Mouse (Mus musculus) CH12.LX (cell line): ENCODE data around the gene Pde6d. TPM values are rescaled to one million over a fixed set of nuclear protein-coding genes. Genes with fewer than 3 reads are reported as not detected.

Source experiments
- DNase-seq: peaks from one replicate; pipeline ENCODE4 v3.0.0-alpha.2; 2013; ENCODE audit errors: extremely low read depth
- H3K27ac ChIP-seq: 2 replicates; pipeline ENCODE4 v1.5.1; 2012; ENCODE audit warnings: low read depth, mild to moderate bottlenecking, control low read depth, moderate library complexity; ENCODE audit not compliant: insufficient read depth
- H3K27me3 ChIP-seq: replicated peaks from 2 replicates; pipeline ENCODE3; 2012; ENCODE audit warnings: inconsistent platforms
- H3K36me3 ChIP-seq, 2 experiments: replicated peaks in 1 of 2; 2 replicates each; pipeline versions ENCODE3 to v1.6.1; 2012; ENCODE audit warnings: inconsistent platforms in 1 of 2, low read length in 1 of 2, mild to moderate bottlenecking in 1 of 2, mixed read lengths in 1 of 2, moderate library complexity in 1 of 2; ENCODE audit not compliant: control insufficient read depth in 1 of 2, insufficient read depth in 1 of 2
- H3K4me1 ChIP-seq, 2 experiments: 2 replicates each; pipeline ENCODE4 v1.6.1; 2012; ENCODE audit warnings: inconsistent platforms in 1 of 2, moderate library complexity in 1 of 2; ENCODE audit not compliant: insufficient read depth in 2 of 2, control insufficient read depth in 1 of 2
- H3K4me2 ChIP-seq: 2 replicates; pipeline ENCODE4 v1.6.1; 2012; ENCODE audit warnings: low read depth, mild to moderate bottlenecking, control low read depth; ENCODE audit not compliant: poor library complexity, insufficient read depth, severe bottlenecking
- H3K4me3 ChIP-seq, 3 experiments: fragments of 150-350 bp in 1 of 3; sonication (generic) in 1 of 3; replicated peaks in 1 of 3; 2 replicates each; pipeline versions ENCODE3 to v1.5.1; 2011 to 2012; ENCODE audit warnings: low read depth in 2 of 3, low read length in 2 of 3, mild to moderate bottlenecking in 2 of 3, moderate library complexity in 2 of 3, control low read depth in 1 of 3, improper control_type of control experiment in 1 of 3, inconsistent platforms in 1 of 3, mixed read lengths in 1 of 3; ENCODE audit not compliant: poor library complexity in 1 of 3
- H3K79me2 ChIP-seq: replicated peaks from 2 replicates; pipeline ENCODE4 v1.6.1; 2012; ENCODE audit warnings: mild to moderate bottlenecking, moderate library complexity; ENCODE audit not compliant: control insufficient read depth, poor library complexity, insufficient read depth, severe bottlenecking; ENCODE audit errors: extremely low read depth
- H3K9ac ChIP-seq: 2 replicates; pipeline ENCODE4 v1.6.1; 2012; ENCODE audit warnings: low read depth, mild to moderate bottlenecking, control low read depth, moderate library complexity; ENCODE audit not compliant: insufficient read depth
- H3K9me3 ChIP-seq: replicated peaks from 2 replicates; pipeline ENCODE3; 2012; ENCODE audit warnings: low read length, inconsistent platforms, mixed read lengths
- BHLHE40 ChIP-seq: IDR thresholded peaks from 2 replicates; pipeline ENCODE4 v1.6.1; 2011; ENCODE audit warnings: mild to moderate bottlenecking, low read depth, low read length, improper control_type of control experiment
- CHD2 ChIP-seq: IDR thresholded peaks from 2 replicates; pipeline ENCODE4 v1.6.1; 2011; ENCODE audit warnings: low read length, improper control_type of control experiment
- CTCF ChIP-seq, 2 experiments: IDR thresholded peaks in 1 of 2; conservative IDR thresholded peaks in 1 of 2; 2 replicates each; pipeline ENCODE4 v1.5.1; 2011 to 2012; ENCODE audit warnings: low read depth in 2 of 2, low read length in 2 of 2, improper control_type of control experiment in 1 of 2, inconsistent platforms in 1 of 2, mild to moderate bottlenecking in 1 of 2, moderate library complexity in 1 of 2
- ELF1 ChIP-seq: IDR thresholded peaks from 2 replicates; pipeline ENCODE4 v1.6.1; 2014; ENCODE audit warnings: low read depth, mild to moderate bottlenecking, inconsistent platforms, low read length, improper control_type of control experiment
- EP300 ChIP-seq: IDR thresholded peaks from 2 replicates; pipeline ENCODE4 v1.6.1; 2011; ENCODE audit warnings: low read length, improper control_type of control experiment
- ETS1 ChIP-seq: conservative IDR thresholded peaks from 2 replicates; pipeline ENCODE4 v1.6.1; 2012; ENCODE audit warnings: low read depth, mild to moderate bottlenecking, inconsistent platforms, low read length, improper control_type of control experiment, moderate library complexity
- GABPA ChIP-seq: IDR thresholded peaks from 2 replicates; pipeline ENCODE4 v1.6.1; 2012; ENCODE audit warnings: low read depth, low read length, improper control_type of control experiment, inconsistent platforms; ENCODE audit not compliant: insufficient replicate concordance
- HCFC1 ChIP-seq: IDR thresholded peaks from 2 replicates; pipeline ENCODE4 v1.6.1; 2012; ENCODE audit warnings: low read depth, mild to moderate bottlenecking, inconsistent platforms, low read length, improper control_type of control experiment
- IRF4 ChIP-seq: IDR thresholded peaks from 2 replicates; pipeline ENCODE4 v1.6.1; 2014; ENCODE audit warnings: low read depth, mild to moderate bottlenecking, inconsistent platforms, low read length, improper control_type of control experiment
- JUN ChIP-seq: IDR thresholded peaks from 2 replicates; pipeline ENCODE4 v1.6.1; 2011; ENCODE audit warnings: low read depth, mild to moderate bottlenecking, low read length, improper control_type of control experiment, moderate library complexity; ENCODE audit not compliant: insufficient read depth
- JUND ChIP-seq: conservative IDR thresholded peaks from 2 replicates; pipeline ENCODE4 v1.6.1; 2011; ENCODE audit warnings: low read depth, low read length, improper control_type of control experiment
- KAT2A ChIP-seq: IDR thresholded peaks from 2 replicates; pipeline ENCODE4 v1.6.1; 2012; ENCODE audit warnings: low read length, improper control_type of control experiment, inconsistent platforms; ENCODE audit not compliant: insufficient replicate concordance
- MAFK ChIP-seq: IDR thresholded peaks from 2 replicates; pipeline ENCODE4 v1.6.1; 2011; ENCODE audit warnings: low read length, improper control_type of control experiment; ENCODE audit not compliant: insufficient replicate concordance
- MAX ChIP-seq: IDR thresholded peaks from 2 replicates; pipeline ENCODE4 v1.6.1; 2011; ENCODE audit warnings: low read length, improper control_type of control experiment
- MAZ ChIP-seq: IDR thresholded peaks from 2 replicates; pipeline ENCODE4 v1.6.1; 2012; ENCODE audit warnings: low read depth, mild to moderate bottlenecking, inconsistent platforms, low read length, improper control_type of control experiment, moderate library complexity
- MEF2A ChIP-seq: IDR thresholded peaks from 2 replicates; pipeline ENCODE4 v1.6.1; 2014; ENCODE audit warnings: low read depth, mild to moderate bottlenecking, inconsistent platforms, low read length, improper control_type of control experiment, borderline replicate concordance
- MXI1 ChIP-seq: IDR thresholded peaks from 2 replicates; pipeline ENCODE4 v1.6.1; 2011; ENCODE audit warnings: mild to moderate bottlenecking, low read depth, low read length, improper control_type of control experiment
- MYC ChIP-seq: IDR thresholded peaks from 2 replicates; pipeline ENCODE4 v1.6.1; 2011; ENCODE audit warnings: low read depth, mild to moderate bottlenecking, improper control_type of control experiment, low read length
- NELFE ChIP-seq: IDR thresholded peaks from 2 replicates; pipeline ENCODE4 v1.6.1; 2011; ENCODE audit warnings: low read depth, low read length, improper control_type of control experiment
- NRF1 ChIP-seq: IDR thresholded peaks from 2 replicates; pipeline ENCODE4 v1.6.1; 2014; ENCODE audit warnings: low read depth, mild to moderate bottlenecking, inconsistent platforms, low read length, improper control_type of control experiment, moderate library complexity
- PAX5 ChIP-seq: IDR thresholded peaks from 2 replicates; pipeline ENCODE4 v1.6.1; 2012; ENCODE audit warnings: low read length, inconsistent platforms, mixed read lengths
- POLR2A ChIP-seq: IDR thresholded peaks from 2 replicates; pipeline ENCODE4 v1.6.1; 2011; ENCODE audit warnings: low read depth, mild to moderate bottlenecking, improper control_type of control experiment, low read length
- RAD21 ChIP-seq: IDR thresholded peaks from 2 replicates; pipeline ENCODE4 v1.6.1; 2011; ENCODE audit warnings: low read depth, mild to moderate bottlenecking, low read length, improper control_type of control experiment, moderate library complexity
- RCOR1 ChIP-seq: conservative IDR thresholded peaks from 2 replicates; pipeline ENCODE4 v1.6.1; 2012; ENCODE audit warnings: low read depth, mild to moderate bottlenecking, inconsistent platforms, low read length, improper control_type of control experiment
- SIN3A ChIP-seq: IDR thresholded peaks from 2 replicates; pipeline ENCODE4 v1.6.1; 2012; ENCODE audit warnings: low read length, improper control_type of control experiment, inconsistent platforms
- SMC3 ChIP-seq: IDR thresholded peaks from 2 replicates; pipeline ENCODE4 v1.6.1; 2011; ENCODE audit warnings: low read depth, low read length, improper control_type of control experiment
- TBP ChIP-seq: conservative IDR thresholded peaks from 2 replicates; pipeline ENCODE4 v1.6.1; 2011; ENCODE audit warnings: low read depth, low read length, improper control_type of control experiment
- TCF12 ChIP-seq: IDR thresholded peaks from 2 replicates; pipeline ENCODE4 v1.6.1; 2014; ENCODE audit warnings: low read depth, mild to moderate bottlenecking, inconsistent platforms, low read length, improper control_type of control experiment
- UBTF ChIP-seq: IDR thresholded peaks from 2 replicates; pipeline ENCODE4 v1.6.1; 2012; ENCODE audit warnings: low read depth, mild to moderate bottlenecking, inconsistent platforms, low read length, improper control_type of control experiment, moderate library complexity
- USF1 ChIP-seq: IDR thresholded peaks from 2 replicates; pipeline ENCODE4 v1.6.1; 2014; ENCODE audit warnings: low read depth, mild to moderate bottlenecking, inconsistent platforms, low read length, improper control_type of control experiment
- USF2 ChIP-seq: conservative IDR thresholded peaks from 2 replicates; pipeline ENCODE4 v1.6.1; 2011; ENCODE audit warnings: low read depth, low read length, improper control_type of control experiment
- ZC3H11A ChIP-seq: IDR thresholded peaks from 2 replicates; pipeline ENCODE4 v1.6.1; 2012; ENCODE audit warnings: low read depth, mild to moderate bottlenecking, inconsistent platforms, low read length, improper control_type of control experiment
- ZKSCAN1 ChIP-seq: IDR thresholded peaks from 2 replicates; pipeline ENCODE4 v1.6.1; 2012; ENCODE audit warnings: low read depth, inconsistent platforms, low read length, improper control_type of control experiment, borderline replicate concordance
- ZMIZ1 ChIP-seq: IDR thresholded peaks from 2 replicates; pipeline ENCODE4 v1.6.1; 2012; ENCODE audit warnings: low read depth, mild to moderate bottlenecking, inconsistent platforms, low read length, improper control_type of control experiment
- ZNF384 ChIP-seq: IDR thresholded peaks from 2 replicates; pipeline ENCODE4 v1.6.1; 2012; ENCODE audit warnings: low read depth, low read length, improper control_type of control experiment, inconsistent platforms
- dilution Hi-C: fragments of 300-500 bp; cut with MboI; formaldehyde crosslinking; loops from 2 replicates; pipeline ENCODE4 v1.14.3; 2020; ENCODE audit warnings: low sequenced_read_pairs; ENCODE audit not compliant: extremely low pct_unique_long_range_greater_than_20kb, extremely low pct_ligation_motif_present
- in situ Hi-C: fragments of 300-500 bp; cut with MboI; formaldehyde crosslinking; loops from 3 replicates; pipeline ENCODE4 v1.14.3; 2019; ENCODE audit warnings: low sequenced_read_pairs, low pct_ligation_motif_present, low pct_unique_long_range_greater_than_20kb, mixed read lengths
- polyA plus RNA-seq: library from polyadenylated mRNA; unstranded; fragments of >175 nt; gene quantifications from 2 replicates; pipeline ENCODE4 v1.2.1, GENCODE M21; 2012; ENCODE audit warnings: low read depth; ENCODE audit not compliant: insufficient read length
- total RNA-seq, 2 experiments: library from RNA; depleted of rRNA; stranded (reverse); fragments of 300-350 nt in 1 of 2; fragments of >200 nt in 1 of 2; gene quantifications; 2 replicates each; pipeline ENCODE4 v1.2.3; 2012 to 2014

The Pde6d gene
- total and polyA plus RNA-seq, 3 experiments = 7.1 to 23.2 (median 20.8) TPM

GRCm38 (mm10) chr1:86538383-86538782 lies 44.0 kb downstream of the Pde6d start:
- TF ChIP-seq HCFC1 = no peak
- TF ChIP-seq ZKSCAN1 = no peak
- no peak for TF ChIP-seq SIN3A
- TF ChIP-seq MYC = 0 out of 2 replicates have a peak, but pooled peaks have one; percentile 29
- TF ChIP-seq MAFK = no peak
- TF ChIP-seq RAD21 = peak; percentile 34
- TF ChIP-seq ZMIZ1 = no peak
- TF ChIP-seq SMC3 = peak; percentile 68
- no peak for TF ChIP-seq USF1
- no peak for TF ChIP-seq ELF1
- TF ChIP-seq RCOR1 = no peak
- TF ChIP-seq EP300 = no peak
- TF ChIP-seq CHD2 = no peak
- TF ChIP-seq CTCF (conservative IDR thresholded peaks at IDR 0.05 in 1 of 2, IDR thresholded peaks at IDR 0.05 in 1 of 2; ENCODE audit: low read depth in 2 of 2, low read length in 2 of 2) = peak; percentile 20 to 72; a peak in 2 of 4 replicates
- TF ChIP-seq MEF2A = no peak
- no peak for TF ChIP-seq ETS1
- TF ChIP-seq ZC3H11A = no peak
- TF ChIP-seq MAZ = peak; percentile 65; the same call in 1 of the 2 replicates
- TF ChIP-seq KAT2A = no peak
- no peak for TF ChIP-seq JUND
- no peak for TF ChIP-seq PAX5
- TF ChIP-seq TCF12 = no peak
- no peak for TF ChIP-seq MAX
- TF ChIP-seq NRF1 = no peak
- no peak for TF ChIP-seq NELFE
- no peak for TF ChIP-seq MXI1
- TF ChIP-seq TBP = no peak
- TF ChIP-seq JUN = no peak
- TF ChIP-seq ZNF384 = no peak
- no peak for TF ChIP-seq USF2
- no peak for TF ChIP-seq IRF4
- TF ChIP-seq UBTF = no peak
- TF ChIP-seq POLR2A = no peak
- TF ChIP-seq BHLHE40 = no peak
- TF ChIP-seq GABPA = no peak
- TF ChIP-seq, all 38 proteins: peak for 5
- no peak overlapping the region for H3K27ac ChIP-seq
- no peaks in the 10 kb centered on the region; a peak in 1 of 4 replicates for H3K4me1 ChIP-seq
- no peak overlapping the region for H3K4me2 ChIP-seq
- H3K79me2 ChIP-seq = no peaks in the 10 kb centered on the region
- in situ Hi-C loops = loop anchor here (5.0 kb wide), 1 partner anchor 36 kb away; no protein-coding TSS in a partner anchor
- peaks cover 10 to 20% of the 10 kb centered on the region in 2 experiments for H3K36me3 ChIP-seq
- no peak overlapping the region for H3K4me3 ChIP-seq
- no peaks in the 10 kb centered on the region for H3K27me3 ChIP-seq
- dilution Hi-C loops = no loop called here
- no peak for DNase-seq
- no peaks in the 10 kb centered on the region for H3K9me3 ChIP-seq
- H3K9ac ChIP-seq = no peak overlapping the region
